Mouse (Mus musculus) thymus, postnatal 14 days (tissue): ENCODE results near the gene Ccl28.
A peak's percentile ranks its signal among the peaks of the same experiment; 100 is the strongest.
"Not testable (repeated sequence)": the region's sequence is repeated elsewhere in the genome, so short reads cannot be mapped to it uniquely, and the experiment has no call there.

Experiments
- DNase-seq: peaks from one replicate; pipeline ENCODE4 v3.0.0; 2021

Gene Ccl28

GRCm38 (mm10) chr13:119623634-119624033 lies at the start of gene Ccl28:
Gene Ccl28, plus strand, starts transcription at chr13:119623819.
- no peak for DNase-seq

GRCm38 (mm10) chr13:119596321-119597211 lies 27.1 kb upstream of the Ccl28 start:
- DNase-seq: peak; percentile 45

- DNase-seq: peak; percentile 28
Observed at GRCm38 (mm10) chr13:119598466-119598865, 25.2 kb upstream of the Ccl28 start.

GRCm38 (mm10) chr13:119599066-119599465 lies 24.6 kb upstream of the Ccl28 start:
- DNase-seq: peak; percentile 38

GRCm38 (mm10) chr13:119599498-119599897 lies 24.1 kb upstream of the Ccl28 start:
- not testable (repeated sequence) for DNase-seq

GRCm38 (mm10) chr13:119600166-119600565 lies 23.5 kb upstream of the Ccl28 start:
- DNase-seq: peak; percentile 69

- DNase-seq: peak; percentile 68
Observed at GRCm38 (mm10) chr13:119602688-119603331, 20.8 kb upstream of the Ccl28 start.

- DNase-seq: not testable (repeated sequence)
Observed at GRCm38 (mm10) chr13:119603890-119604289, 19.7 kb upstream of the Ccl28 start.

GRCm38 (mm10) chr13:119604322-119604721 lies 19.3 kb upstream of the Ccl28 start:
- DNase-seq: not testable (repeated sequence)

GRCm38 (mm10) chr13:119618841-119619240 lies 4.8 kb upstream of the Ccl28 start:
- DNase-seq: no peak

GRCm38 (mm10) chr13:119619735-119620134 lies 3.9 kb upstream of the Ccl28 start:
- DNase-seq: no peak

- peak; percentile 28 for DNase-seq
Observed at GRCm38 (mm10) chr13:119625952-119626351, 2.3 kb downstream of the Ccl28 start.

GRCm38 (mm10) chr13:119631482-119632155 lies 8.0 kb downstream of the Ccl28 start:
- peak; percentile 87 for DNase-seq

- no peak for DNase-seq
Observed at GRCm38 (mm10) chr13:119632156-119632548, 8.5 kb downstream of the Ccl28 start.

GRCm38 (mm10) chr13:119635496-119635895 lies 11.9 kb downstream of the Ccl28 start:
- DNase-seq: no peak

GRCm38 (mm10) chr13:119637837-119638236 lies 14.2 kb downstream of the Ccl28 start:
- DNase-seq: no peak

GRCm38 (mm10) chr13:119638449-119638848 lies 14.8 kb downstream of the Ccl28 start:
- no peak for DNase-seq

- no peak for DNase-seq
Observed at GRCm38 (mm10) chr13:119639302-119639701, 15.7 kb downstream of the Ccl28 start.

GRCm38 (mm10) chr13:119640504-119640903 lies 16.9 kb downstream of the Ccl28 start:
- DNase-seq: peak; percentile 41

- no peak for DNase-seq
Observed at GRCm38 (mm10) chr13:119641145-119641544, 17.5 kb downstream of the Ccl28 start.

- no peak for DNase-seq
Observed at GRCm38 (mm10) chr13:119644769-119645168, 21.1 kb downstream of the Ccl28 start.

GRCm38 (mm10) chr13:119646511-119646910 lies 22.9 kb downstream of the Ccl28 start:
- DNase-seq: no peak
